Mouse (Mus musculus) adrenal gland, postnatal 4 days (tissue): ENCODE measurements around the gene Ets1. TPM values are rescaled to one million over a fixed set of nuclear protein-coding genes. Genes with fewer than 3 reads are reported as not detected.

Source experiments
- DNase-seq, 2 experiments: peaks; one replicate each; pipeline ENCODE4 v3.0.0; 2021 to 2022; ENCODE audit warnings: low spot score in 2 of 2, mixed read lengths in 2 of 2
- total RNA-seq, 2 experiments: library from RNA; stranded (reverse); gene quantifications; 2 replicates each; pipeline ENCODE4 v1.2.3; 2021

Ets1 gene
- total RNA-seq, 2 experiments from 2014 or later = 58.6 to 60.8 TPM

DNA sequence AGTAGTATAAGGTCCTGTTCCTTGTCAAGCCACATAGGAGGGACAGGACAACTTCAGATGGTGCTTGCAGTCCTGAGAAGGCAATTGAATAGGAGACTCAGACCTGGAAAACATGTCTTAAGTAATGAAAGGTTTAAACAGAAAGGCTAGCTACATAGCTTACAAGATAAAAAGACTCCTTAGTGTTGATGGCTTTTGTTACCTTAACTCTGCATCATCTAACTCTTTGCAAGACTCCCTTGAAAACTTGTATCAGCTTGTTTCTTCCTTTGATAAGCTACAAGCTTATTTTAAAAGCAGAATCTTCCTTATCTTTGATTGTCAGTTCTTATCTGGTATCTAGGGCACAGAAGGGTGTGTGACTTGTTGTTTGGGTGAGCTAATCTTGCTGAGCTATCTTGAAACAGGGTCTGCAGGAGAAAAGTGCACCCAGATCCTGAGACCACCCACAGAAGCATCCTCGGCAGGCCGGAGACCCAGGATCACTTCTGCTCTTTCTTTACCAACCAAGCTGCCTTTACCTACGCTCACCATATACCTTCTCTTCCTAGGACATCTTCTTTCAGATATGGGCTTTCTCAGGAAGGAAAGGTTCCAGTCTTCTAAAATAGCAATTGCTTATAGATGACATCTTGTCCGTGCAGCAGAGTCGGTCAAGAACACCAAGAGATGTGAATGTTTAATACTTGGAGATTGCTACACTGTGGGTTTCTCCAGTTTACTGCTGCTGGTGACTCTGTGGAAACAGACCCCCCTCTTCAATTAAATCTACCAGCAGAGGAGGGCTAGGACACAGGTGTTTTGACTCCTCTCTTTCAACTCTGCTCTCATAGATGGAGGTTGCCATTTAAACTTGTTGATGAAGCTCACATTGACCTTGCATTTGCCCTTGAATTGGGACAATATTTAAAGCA lies 19.2 kb upstream of the Ets1 start:
- no peak for DNase-seq

DNA sequence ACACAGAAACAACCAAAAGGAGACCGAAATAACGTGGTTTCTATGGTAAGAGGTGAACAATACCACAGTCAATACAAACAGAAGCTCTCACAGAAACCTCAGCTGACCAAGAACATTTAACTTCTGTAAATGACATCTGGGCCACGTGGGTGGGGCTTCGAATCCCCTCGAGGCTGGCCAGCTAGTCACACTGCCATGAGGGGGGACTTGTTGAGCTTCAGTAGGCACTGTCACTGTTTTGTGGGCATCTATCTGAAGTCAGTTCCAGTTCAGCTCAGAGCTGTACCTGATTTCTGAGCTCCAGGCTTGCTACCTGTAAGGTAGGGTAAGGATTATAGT lies 18.6 kb upstream of the Ets1 start:
- DNase-seq = no peak

DNA sequence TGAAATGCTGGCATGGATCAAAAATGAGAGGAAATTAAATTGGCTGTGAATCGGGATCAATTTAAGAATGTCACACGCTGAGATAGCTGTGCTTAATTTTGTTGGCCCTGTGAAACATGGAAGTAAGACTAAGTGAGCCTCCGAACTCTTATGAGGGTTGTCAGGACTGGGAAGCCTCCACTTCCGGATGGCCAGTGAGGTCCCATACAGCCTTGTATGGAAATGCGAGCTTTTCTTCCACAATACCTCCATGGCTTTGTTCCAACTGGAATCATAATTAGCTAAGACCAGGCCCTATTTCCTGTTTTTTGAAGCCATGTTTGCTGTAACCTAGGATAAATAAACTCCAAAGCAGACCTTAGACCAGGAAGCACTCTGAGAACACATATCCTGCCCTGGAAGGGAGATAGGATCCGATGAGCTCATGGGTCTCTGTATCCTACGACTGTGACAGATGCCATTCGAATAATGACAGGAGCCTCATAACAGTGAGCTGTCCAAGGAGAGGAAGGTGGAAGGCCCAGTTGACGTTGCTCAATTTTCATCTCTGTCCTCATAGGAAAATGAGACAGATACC lies 17.4 kb upstream of the Ets1 start:
- no peak for DNase-seq

DNA sequence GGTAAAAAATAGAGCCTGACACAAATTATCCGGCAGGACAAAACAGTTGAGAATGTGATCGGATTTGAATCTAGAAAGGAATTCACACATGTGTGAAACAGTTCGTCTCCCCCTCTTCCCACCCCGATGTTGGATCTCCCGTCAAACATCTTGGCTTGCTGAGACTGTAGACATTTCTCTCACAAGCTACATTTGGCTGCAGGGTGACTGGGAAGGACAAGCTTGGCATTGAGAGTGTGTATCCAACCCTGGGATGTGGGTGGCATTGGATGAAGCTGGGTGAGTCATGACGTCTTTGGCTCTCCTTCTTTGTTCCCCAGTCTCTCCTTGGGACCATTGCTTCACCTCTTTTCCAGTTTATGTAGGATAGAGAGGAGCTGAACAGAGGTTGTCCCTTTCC lies 16.4 kb upstream of the Ets1 start:
- no peak for DNase-seq

DNA sequence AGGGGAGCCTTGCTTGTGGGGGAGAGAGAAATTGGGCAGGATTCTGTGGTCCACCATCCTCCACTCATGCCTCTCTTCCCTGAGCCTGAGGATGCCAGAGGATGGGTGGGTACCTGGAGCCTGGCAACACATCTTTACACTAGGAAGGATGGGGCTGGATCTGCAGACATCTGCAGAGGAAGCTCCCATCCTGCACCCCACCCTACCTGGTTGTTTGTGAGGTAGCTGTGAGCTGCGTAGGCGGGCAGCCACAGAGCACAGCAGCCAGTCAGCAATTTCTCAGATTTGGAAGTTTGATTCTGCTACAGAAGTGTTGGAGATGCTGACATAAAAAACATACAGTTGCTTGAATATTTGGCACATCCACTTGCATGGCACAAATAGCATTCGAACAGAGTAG lies 15.6 kb upstream of the Ets1 start:
- DNase-seq = no peak

DNA sequence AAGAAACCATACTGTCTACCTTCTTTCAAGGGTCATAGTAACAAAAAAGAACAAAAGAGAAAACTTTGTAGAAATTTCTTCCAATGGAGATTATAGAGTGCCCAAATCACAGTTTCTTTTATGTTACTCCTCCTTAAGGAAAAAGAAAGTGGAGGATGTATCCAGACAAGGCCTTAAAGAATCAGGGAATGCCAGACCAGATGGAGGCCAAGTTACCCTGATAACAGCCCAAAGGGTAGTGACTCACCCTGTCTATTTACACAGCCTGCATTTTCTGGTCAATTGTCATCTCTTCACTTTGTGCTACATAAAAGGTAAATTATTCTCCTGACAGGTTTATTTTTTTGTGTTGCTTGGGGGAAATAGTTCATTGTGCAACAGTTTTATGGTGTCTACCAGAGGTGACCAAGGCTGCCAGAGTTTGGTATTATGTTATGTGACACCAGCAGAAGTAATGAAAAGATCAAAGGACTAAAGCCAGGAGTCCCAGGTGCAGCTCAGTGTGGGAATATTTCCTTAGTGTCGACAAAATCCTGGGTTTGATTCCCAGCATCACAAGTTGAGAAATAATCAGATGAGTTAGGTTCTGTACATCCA lies 6.5 kb upstream of the Ets1 start:
- DNase-seq = no peak

GRCm38 (mm10) chr9:32631341-32631740 lies 4.7 kb upstream of the Ets1 start:
- DNase-seq = no peak

DNA sequence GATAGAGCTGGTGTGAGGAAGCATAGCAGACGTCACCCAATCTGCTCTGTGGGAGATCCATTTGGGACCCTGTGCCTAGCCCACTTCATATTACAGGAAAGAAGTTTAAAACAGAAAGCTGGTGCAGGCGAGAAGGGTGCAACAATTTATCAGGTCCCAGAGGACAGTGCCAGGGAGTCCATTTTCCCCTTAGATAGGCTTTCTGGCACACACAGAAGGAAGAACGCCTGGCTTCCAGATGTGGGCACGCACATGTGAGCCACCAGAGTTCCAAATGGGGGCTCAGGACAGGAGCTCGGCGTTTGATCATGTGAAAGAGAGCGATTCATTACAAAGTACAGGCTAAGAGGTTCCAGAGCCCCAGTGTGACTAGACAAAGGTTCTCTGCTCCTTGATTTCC lies 3.8 kb upstream of the Ets1 start:
- DNase-seq = no peak

GRCm38 (mm10) chr9:32644981-32645380 lies 9.0 kb downstream of the Ets1 start:
- no peak for DNase-seq

GRCm38 (mm10) chr9:32645475-32645874 lies 9.5 kb downstream of the Ets1 start:
- no peak for DNase-seq

DNA sequence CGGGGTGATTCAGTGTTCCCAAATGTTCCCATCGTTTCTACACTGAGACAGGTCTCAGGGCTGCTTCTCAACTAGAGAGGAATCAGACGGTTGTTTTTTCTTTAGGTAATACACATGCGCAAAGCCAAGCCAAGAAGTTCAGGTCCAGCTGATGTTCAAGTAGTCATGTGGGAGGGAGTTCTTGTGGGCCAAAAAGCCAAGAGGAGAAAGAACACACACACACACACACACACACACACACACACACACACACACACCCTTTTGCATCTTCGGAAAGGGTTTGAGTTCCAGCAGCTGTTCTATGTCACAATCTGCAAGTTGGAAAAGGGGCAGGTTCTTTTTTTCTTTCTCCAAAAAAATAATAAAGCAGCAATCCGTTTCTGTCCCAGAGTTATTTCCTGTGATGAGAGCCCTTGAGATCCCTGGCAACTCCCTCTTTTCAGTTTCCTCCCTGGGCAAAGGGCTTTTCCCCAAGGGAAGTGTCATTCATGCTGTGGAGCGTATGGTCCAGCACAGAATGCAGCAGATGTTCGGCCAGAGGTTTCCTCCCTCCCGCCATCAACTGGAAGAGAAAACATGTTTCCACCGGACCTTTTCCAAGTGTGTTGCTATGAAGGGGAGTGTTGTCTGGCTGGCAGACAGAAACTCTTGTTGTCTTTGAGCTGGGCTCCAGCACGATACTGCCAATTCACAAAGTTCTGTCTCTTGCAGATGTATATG lies 10.7 kb downstream of the Ets1 start:
- no peak for DNase-seq

GRCm38 (mm10) chr9:32647506-32648250 lies 11.7 kb downstream of the Ets1 start:
- DNase-seq = no peak

GRCm38 (mm10) chr9:32648286-32648685 lies 12.3 kb downstream of the Ets1 start:
- no peak for DNase-seq

- DNase-seq = no peak
Observed at GRCm38 (mm10) chr9:32650738-32651137, 14.7 kb downstream of the Ets1 start.

- no peak for DNase-seq
Observed at GRCm38 (mm10) chr9:32652112-32652511, 16.1 kb downstream of the Ets1 start.

GRCm38 (mm10) chr9:32654305-32654704 lies 18.3 kb downstream of the Ets1 start:
- no peak for DNase-seq

DNA sequence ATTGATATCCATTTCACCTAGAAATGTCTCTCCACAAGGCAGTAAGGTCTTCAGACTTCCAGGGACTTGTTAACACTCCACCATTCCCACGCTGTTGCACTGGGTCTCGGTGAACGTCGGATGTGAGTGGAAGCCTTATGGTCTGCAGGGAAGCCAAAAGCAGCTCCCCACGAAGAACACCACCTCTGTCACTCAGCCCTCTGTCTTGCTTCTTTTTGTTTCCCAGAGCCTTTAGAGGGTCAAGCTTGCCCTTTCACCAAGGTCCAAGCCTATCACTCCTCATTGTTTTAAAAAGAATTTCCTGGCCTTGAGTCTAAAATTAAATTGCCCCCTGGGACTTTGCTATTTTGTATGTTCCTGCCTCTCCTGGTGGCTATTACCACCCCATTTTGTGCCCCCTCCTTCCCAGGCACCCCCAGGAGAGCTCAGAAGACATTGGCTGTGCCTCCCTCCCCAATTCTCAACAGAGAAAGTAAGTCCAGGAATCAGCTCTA lies 20.4 kb downstream of the Ets1 start:
- no peak for DNase-seq

DNA sequence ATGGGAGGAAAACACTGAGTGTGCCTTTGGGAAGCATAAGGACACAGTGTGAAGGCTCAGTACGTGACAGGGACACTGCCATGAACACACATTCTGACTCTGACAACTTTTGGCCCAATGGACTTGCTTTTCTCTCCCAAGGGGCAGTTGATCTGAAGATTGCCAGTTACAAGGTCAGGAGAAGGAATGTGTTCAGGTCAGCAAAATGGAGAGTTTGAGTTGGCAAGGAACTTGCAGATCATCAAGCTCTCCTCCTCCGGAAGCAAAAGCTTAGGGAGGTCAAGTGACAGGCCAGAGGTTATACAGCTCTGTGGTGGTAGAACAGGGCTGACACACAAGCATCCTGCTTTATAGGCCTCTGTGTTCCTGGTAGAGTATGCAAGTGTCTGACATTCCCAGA lies 21.1 kb downstream of the Ets1 start:
- DNase-seq = no peak

DNA sequence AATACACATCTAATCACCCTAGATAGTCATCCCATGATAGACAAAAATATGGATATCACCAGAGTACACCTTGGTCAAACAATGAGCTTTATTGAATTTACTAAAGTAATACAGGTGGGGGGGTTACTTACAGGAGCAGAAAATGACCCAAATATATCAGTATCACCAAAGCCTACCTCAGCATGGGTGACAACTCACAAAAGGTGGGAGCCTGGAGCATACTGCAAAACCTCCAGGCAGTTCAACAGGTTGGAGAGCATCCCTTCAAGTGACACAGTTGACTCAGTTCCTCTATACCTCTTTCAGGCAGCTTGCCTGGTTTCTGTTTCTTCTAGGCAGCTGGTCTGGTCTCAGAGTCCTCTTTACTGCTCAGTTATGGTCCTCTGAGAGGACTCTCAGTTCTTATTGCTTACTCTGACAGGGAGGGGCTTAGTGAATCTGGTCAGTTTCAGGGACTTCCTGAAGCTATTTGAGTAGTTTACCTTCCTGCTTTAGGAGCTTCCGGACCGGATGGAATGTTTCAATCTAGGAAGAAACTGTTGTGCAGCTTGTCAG lies 24.5 kb downstream of the Ets1 start:
- no peak for DNase-seq

DNA sequence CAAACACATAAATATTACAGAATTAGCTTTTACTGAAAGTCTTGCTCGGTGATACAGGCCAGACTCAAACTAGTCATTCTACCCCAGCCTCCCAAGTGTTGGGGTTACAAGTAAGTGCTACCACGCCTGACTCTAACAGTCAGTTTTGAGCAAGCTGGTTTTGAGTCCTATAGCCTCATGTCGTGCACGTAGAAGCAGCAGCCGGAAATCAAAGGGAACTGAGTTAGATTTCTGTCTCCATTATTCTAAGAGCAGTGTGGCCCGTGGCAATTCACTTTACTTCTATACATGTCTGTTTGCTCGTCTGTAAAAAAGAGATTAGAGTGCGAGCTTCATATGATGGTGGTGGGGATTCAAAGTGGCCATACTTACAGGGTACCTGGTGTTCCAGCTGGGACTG lies 25.1 kb downstream of the Ets1 start:
- no peak for DNase-seq

DNA sequence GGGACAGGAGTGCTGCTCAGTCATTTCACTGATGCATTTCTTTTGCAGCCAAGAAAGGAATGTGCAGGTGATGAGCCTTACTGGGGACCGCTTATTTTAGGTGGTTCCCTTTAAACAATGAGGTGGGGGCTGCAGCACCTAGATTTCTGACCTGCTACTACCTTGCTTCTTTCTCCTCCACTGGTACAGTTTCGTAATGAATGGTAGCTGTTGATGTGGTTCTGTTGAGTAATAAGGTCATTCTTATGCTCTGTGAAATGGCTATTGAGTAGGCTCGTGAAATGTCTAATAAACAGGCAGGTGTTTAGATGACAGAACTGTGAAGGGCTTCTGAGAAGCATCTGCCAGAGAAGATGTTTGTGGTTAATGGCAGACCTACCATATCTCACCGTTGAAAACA lies 25.5 kb downstream of the Ets1 start:
- no peak for DNase-seq
